Mouse (Mus musculus) liver, adult 2 months (tissue): ENCODE measurements around the gene Sh2b3.

Experiments
- CTCF ChIP-seq: fragments of 200-500 bp; IDR thresholded peaks from 2 replicates; pipeline ENCODE4 v1.5.1; 2011; ENCODE audit warnings: low read depth, low read length, control low read depth
- POLR2A ChIP-seq: fragments of 200-500 bp; IDR thresholded peaks from 2 replicates; pipeline ENCODE4 v1.6.1; 2011; ENCODE audit warnings: low read length, control low read depth; ENCODE audit not compliant: insufficient read depth; ENCODE audit errors: extremely low read depth

DNA sequence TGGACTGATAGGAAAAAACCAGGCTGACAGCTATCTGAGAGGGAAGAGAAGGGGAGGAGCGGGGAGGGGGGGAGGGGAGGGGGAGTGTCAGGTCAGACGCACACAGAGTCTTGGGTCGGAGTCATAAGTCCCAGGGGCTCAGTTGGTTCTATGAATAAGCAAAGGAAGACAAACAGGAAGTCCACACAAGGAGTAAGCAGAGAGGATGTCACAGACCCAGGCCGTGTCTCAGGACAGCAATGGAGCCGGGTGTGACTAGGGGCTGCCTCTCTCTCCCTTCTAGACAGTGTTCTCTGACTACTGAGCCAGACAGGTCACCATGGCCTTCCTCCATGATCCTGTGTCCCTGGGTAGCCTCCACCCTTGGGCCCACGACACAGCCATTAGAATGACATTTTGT is 33.4 kb upstream of the Sh2b3 start:
- no peak for TF ChIP-seq POLR2A
- TF ChIP-seq CTCF = no peak
